ENCODE assay signal across 17 mouse cellular contexts in genomic region chr1:118822258-118822657, GRCm38 (mm10).
DNase-seq lines count a peak whose midpoint lies in the region; ATAC-seq and TF ChIP-seq lines count a peak whose summit lies in the region.
"Had no signal": no experiment of that assay in that cellular context is flagged by ENCODE, and none has a peak within 500 bp of the region (broad histone marks: within the 10 kb centered on the region; RNA-seq: fewer than 3 reads in every experiment).

No protein-coding gene starts in this region.

- no peaks in the 10 kb centered on the region for H3K79me2 ChIP-seq in liver, adult 2 months (ENCODE audit: control insufficient read depth, insufficient read depth, low read length)

- no peak for DNase-seq in gastrocnemius, adult 2 months
- DNase-seq in gastrocnemius, postnatal 14 days, result no peak
- no peak for DNase-seq in liver, adult 2 months (ENCODE audit: extremely low read depth, low read depth, low spot score)
- DNase-seq in liver, embryonic 11.5 days (ENCODE audit: low spot score), result no peak
- DNase-seq in A20 (ENCODE audit: low read depth, low spot score) (peak; percentile 10), ZHBTc4 (ENCODE audit: low read depth, low spot score) (peak; percentile 75)
- DNase-seq in left cerebral cortex, adult 2 months (ENCODE audit: extremely low spot score in 1 of 2, low spot score in 2 of 2), result no peak
- no peak for DNase-seq in cerebellum, adult 11 months
- DNase-seq: cerebellum, adult 18-20 months; kidney, adult 9 months; thymus, postnatal 25 days had no signal

- H3K9me3 ChIP-seq in liver, embryonic 11.5 days (ENCODE audit: control insufficient read depth, low read length), result no peaks in the 10 kb centered on the region
- H3K9me3 ChIP-seq: hindbrain, embryonic 15.5 days; limb, embryonic 15.5 days; stomach, embryonic 15.5 days had no signal

- ATAC-seq in liver, embryonic 11.5 days (replicated peaks; ENCODE audit: low FRiP score), result no peak

- WGBS in liver, adult 2 months, result 96% methylated on average over 2 of the region's 2 CpGs
- 85% methylated on average over 2 of the region's 2 CpGs for WGBS in liver, embryonic 11.5 days

- H3K4me3 ChIP-seq in gastrocnemius, adult 2 months, result no peak overlapping the region
- H3K4me3 ChIP-seq in liver, adult 2 months (ENCODE audit: insufficient read depth, low read depth, low read length), result no peak overlapping the region
- H3K4me3 ChIP-seq in liver, embryonic 11.5 days (ENCODE audit: low read depth, low read length), result no peak overlapping the region
- H3K4me3 ChIP-seq in left cerebral cortex, adult 2 months, result no peak overlapping the region
- H3K4me3 ChIP-seq: embryonic facial prominence, embryonic 15.5 days; hindbrain, embryonic 15.5 days; limb, embryonic 15.5 days; myocyte; stomach, embryonic 15.5 days had no signal

- H3K4me1 ChIP-seq in liver, adult 2 months (ENCODE audit: control insufficient read depth, insufficient read depth, low read length), result no peaks in the 10 kb centered on the region
- H3K4me1 ChIP-seq in liver, embryonic 11.5 days (replicated peaks; ENCODE audit: control insufficient read depth, insufficient read depth, low read length), result no peaks in the 10 kb centered on the region
- H3K4me1 ChIP-seq: embryonic facial prominence, embryonic 15.5 days had no signal

- H3K27ac ChIP-seq in gastrocnemius, adult 2 months, result no peak overlapping the region
- H3K27ac ChIP-seq in liver, adult 2 months (replicated peaks; ENCODE audit: insufficient read depth, low read depth, low read length), result no peak overlapping the region
- no peak overlapping the region for H3K27ac ChIP-seq in liver, embryonic 11.5 days (ENCODE audit: low read depth, low read length)
- no peak overlapping the region for H3K27ac ChIP-seq in left cerebral cortex, adult 2 months
- H3K27ac ChIP-seq: embryonic facial prominence, embryonic 15.5 days; hindbrain, embryonic 15.5 days; limb, embryonic 15.5 days; stomach, embryonic 15.5 days had no signal

- no peaks in the 10 kb centered on the region for H3K27me3 ChIP-seq in liver, adult 2 months (ENCODE audit: control insufficient read depth, insufficient read depth, low read length)
- no peaks in the 10 kb centered on the region for H3K27me3 ChIP-seq in liver, embryonic 11.5 days (replicated peaks; ENCODE audit: control insufficient read depth, insufficient read depth, low read length)
- H3K27me3 ChIP-seq: embryonic facial prominence, embryonic 15.5 days; hindbrain, embryonic 15.5 days; limb, embryonic 15.5 days; stomach, embryonic 15.5 days had no signal

- no peak overlapping the region for H3K4me2 ChIP-seq in liver, embryonic 11.5 days
- H3K4me2 ChIP-seq: embryonic facial prominence, embryonic 15.5 days; hindbrain, embryonic 15.5 days; limb, embryonic 15.5 days; midbrain, embryonic 11.5 days; stomach, embryonic 15.5 days had no signal

- TF ChIP-seq CTCF in gastrocnemius, adult 2 months (IDR thresholded peaks at IDR 0.05), result peak; percentile 22; the same call in 1 of the 2 replicates
- TF ChIP-seq CTCF in liver, adult 2 months (IDR thresholded peaks at IDR 0.05; ENCODE audit: low read depth, low read length), result peak; percentile 31; the same call in 1 of the 2 replicates
- no peak; the same call in 1 of the 2 replicates for TF ChIP-seq CTCF in left cerebral cortex, adult 2 months (IDR thresholded peaks at IDR 0.05)

- intact Hi-C loops in gastrocnemius, adult 2 months (cut with DNase I), result no loop called here
- intact Hi-C loops in gastrocnemius, postnatal 14 days (cut with DNase I; ENCODE audit: low total_unique reads), result no loop called here
- intact Hi-C loops in left cerebral cortex, adult 2 months (cut with DNase I), result no loop called here

- no peak overlapping the region for H3K9ac ChIP-seq in liver, adult 2 months (ENCODE audit: low read depth, low read length)
- H3K9ac ChIP-seq in liver, embryonic 11.5 days (ENCODE audit: low read depth, low read length), result no peak overlapping the region
- H3K9ac ChIP-seq: embryonic facial prominence, embryonic 15.5 days; hindbrain, embryonic 15.5 days; limb, embryonic 15.5 days; stomach, embryonic 15.5 days had no signal

- no peak for TF ChIP-seq POLR2A in liver, adult 2 months (IDR thresholded peaks at IDR 0.05; ENCODE audit: extremely low read depth, insufficient read depth, low read length)

- no peaks in the 10 kb centered on the region for H3K36me3 ChIP-seq in liver, adult 2 months (ENCODE audit: control insufficient read depth, insufficient read depth, low read length)
- no peaks in the 10 kb centered on the region for H3K36me3 ChIP-seq in liver, embryonic 11.5 days (ENCODE audit: control insufficient read depth, insufficient read depth, low read length)
- H3K36me3 ChIP-seq: embryonic facial prominence, embryonic 15.5 days; hindbrain, embryonic 15.5 days; limb, embryonic 15.5 days; stomach, embryonic 15.5 days had no signal

Comparison
In these comparisons a context has a peak if more than half of its experiments do, and no peak if none do; other contexts are left out.
1. DNase-seq: peak in A20 (single experiment) and ZHBTc4 (single experiment); none in gastrocnemius, adult 2 months (single experiment), gastrocnemius, postnatal 14 days (single experiment), liver, adult 2 months (single experiment), liver, embryonic 11.5 days (single experiment), left cerebral cortex, adult 2 months (0 of 2) and cerebellum, adult 11 months (single experiment).